Mouse (Mus musculus): ENCODE data around the gene Cd3g. TPM values are rescaled to one million over a fixed set of nuclear protein-coding genes. Genes with fewer than 3 reads are reported as not detected.

Cd3g gene
- not detected in 2 replicates for polyA plus RNA-seq (2014; fragmentation: Nextera tagmentation; extraction: Ambion mirVana)

- WGBS (ENCODE audit: insufficient replicate concordance) = 62% methylated on average over 3 of the region's 3 CpGs
- ATAC-seq (replicated peaks; ENCODE audit: insufficient number of reproducible peaks, low FRiP score, low TSS enrichment) = no peak
- no peak within 1 kb of the TSS for H3K27ac ChIP-seq (ENCODE audit: low read depth, low read length)
- no peak within 1 kb of the TSS for H3K9ac ChIP-seq (ENCODE audit: low read depth, low read length)
- H3K27me3 ChIP-seq (ENCODE audit: control insufficient read depth, insufficient read depth, low read length) = peaks cover 9% of the 10 kb centered on the region
- H3K4me2 ChIP-seq = no peak within 1 kb of the TSS
- no peaks in the 10 kb centered on the region for H3K36me3 ChIP-seq (ENCODE audit: control insufficient read depth, insufficient read depth, low read length)
- no peaks in the 10 kb centered on the region for H3K9me3 ChIP-seq (replicated peaks; ENCODE audit: control insufficient read depth, low read length)
- no peaks in the 10 kb centered on the region for H3K4me1 ChIP-seq (ENCODE audit: control insufficient read depth, insufficient read depth, low read length)
- H3K4me3 ChIP-seq (ENCODE audit: low read depth, low read length) = no peak within 1 kb of the TSS
Observed at GRCm38 (mm10) chr9:44980242-44980641, at the start of gene Cd3g. Cd3g (minus strand) TSS chr9:44980431.

DNA sequence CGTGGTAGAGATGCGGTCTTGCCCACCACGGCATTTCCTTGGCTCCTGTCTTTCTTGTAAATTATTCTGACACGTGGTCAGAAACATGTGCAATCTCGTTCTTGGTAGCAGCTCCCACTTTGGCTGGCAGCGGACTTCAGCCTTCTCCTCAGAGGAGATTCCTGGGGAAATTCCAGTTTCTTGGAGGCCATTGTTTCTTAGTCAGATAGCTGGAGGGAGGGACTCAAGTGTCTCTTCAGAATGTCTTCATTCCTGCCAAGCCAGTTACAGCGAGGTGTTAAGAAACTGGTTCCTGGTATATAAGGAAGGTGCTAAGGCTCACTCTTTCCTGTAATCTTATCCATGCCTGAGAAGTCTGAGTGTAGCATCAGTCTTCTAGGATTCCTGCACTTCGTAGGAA, 47.1 kb upstream of the Cd3g start:
- no peak overlapping the region for H3K27ac ChIP-seq (ENCODE audit: low read depth, low read length)
- H3K4me1 ChIP-seq (ENCODE audit: control insufficient read depth, insufficient read depth, low read length) = no peaks in the 10 kb centered on the region
- no peak for ATAC-seq (replicated peaks; ENCODE audit: insufficient number of reproducible peaks, low FRiP score, low TSS enrichment)
- no peaks in the 10 kb centered on the region for H3K36me3 ChIP-seq (ENCODE audit: control insufficient read depth, insufficient read depth, low read length)
- no peak overlapping the region for H3K4me3 ChIP-seq (ENCODE audit: low read depth, low read length)
- H3K27me3 ChIP-seq (ENCODE audit: control insufficient read depth, insufficient read depth, low read length) = peaks cover 32% of the 10 kb centered on the region
- no peaks in the 10 kb centered on the region for H3K9me3 ChIP-seq (replicated peaks; ENCODE audit: control insufficient read depth, low read length)
- H3K4me2 ChIP-seq = no peak overlapping the region
- H3K9ac ChIP-seq (ENCODE audit: low read depth, low read length) = no peak overlapping the region
- WGBS (ENCODE audit: insufficient replicate concordance) = 60% methylated on average over 8 of the region's 8 CpGs

DNA sequence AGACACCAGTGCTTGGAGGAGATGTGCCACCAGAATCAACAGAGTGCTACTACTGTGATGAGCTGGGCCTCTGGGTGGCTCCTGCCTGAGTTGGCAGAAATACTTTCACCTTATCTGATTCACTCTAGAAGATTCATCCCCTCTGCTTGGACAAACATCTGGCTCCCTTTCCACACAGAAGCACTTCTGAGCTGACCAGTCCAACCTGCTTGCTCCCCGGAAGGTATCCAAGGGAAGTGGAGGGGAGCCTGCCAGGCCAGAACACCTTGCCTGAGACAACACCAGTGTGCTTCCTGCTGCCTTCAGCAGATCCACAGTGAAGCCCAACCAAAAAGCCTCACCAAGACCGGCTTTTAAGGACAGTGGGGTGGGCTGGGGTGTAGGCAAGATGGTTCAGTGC, 44.0 kb upstream of the Cd3g start:
- H3K9me3 ChIP-seq (replicated peaks; ENCODE audit: control insufficient read depth, low read length) = no peaks in the 10 kb centered on the region
- H3K9ac ChIP-seq (ENCODE audit: low read depth, low read length) = no peak overlapping the region
- no peak overlapping the region for H3K27ac ChIP-seq (ENCODE audit: low read depth, low read length)
- ATAC-seq (replicated peaks; ENCODE audit: insufficient number of reproducible peaks, low FRiP score, low TSS enrichment) = no peak
- H3K36me3 ChIP-seq (ENCODE audit: control insufficient read depth, insufficient read depth, low read length) = no peaks in the 10 kb centered on the region
- H3K4me3 ChIP-seq (ENCODE audit: low read depth, low read length) = no peak overlapping the region
- H3K27me3 ChIP-seq (ENCODE audit: control insufficient read depth, insufficient read depth, low read length) = peaks cover 20% of the 10 kb centered on the region
- 72% methylated on average over 2 of the region's 2 CpGs for WGBS (ENCODE audit: insufficient replicate concordance)
- no peaks in the 10 kb centered on the region for H3K4me1 ChIP-seq (ENCODE audit: control insufficient read depth, insufficient read depth, low read length)
- H3K4me2 ChIP-seq = no peak overlapping the region

GRCm38 (mm10) chr9:45023638-45024037, 43.4 kb upstream of the Cd3g start:
- Histone ChIP-seq H3K27me3 (ENCODE audit: control insufficient read depth, insufficient read depth, low read length) (peaks cover 16% of the 10 kb centered on the region), H3K9ac (ENCODE audit: low read depth, low read length) (no peak overlapping the region), H3K4me1 (ENCODE audit: control insufficient read depth, insufficient read depth, low read length) (no peaks in the 10 kb centered on the region), H3K4me3 (ENCODE audit: low read depth, low read length) (no peak overlapping the region), H3K27ac (ENCODE audit: low read depth, low read length) (no peak overlapping the region), H3K9me3 (replicated peaks; ENCODE audit: control insufficient read depth, low read length) (no peaks in the 10 kb centered on the region), H3K4me2 (no peak overlapping the region), H3K36me3 (ENCODE audit: control insufficient read depth, insufficient read depth, low read length) (no peaks in the 10 kb centered on the region)
- WGBS (ENCODE audit: insufficient replicate concordance) = 51% methylated on average over 3 of the region's 3 CpGs
- ATAC-seq (replicated peaks; ENCODE audit: insufficient number of reproducible peaks, low FRiP score, low TSS enrichment) = no peak

- ATAC-seq (replicated peaks; ENCODE audit: insufficient number of reproducible peaks, low FRiP score, low TSS enrichment) = no peak
- H3K4me2 ChIP-seq = no peak overlapping the region
- no peaks in the 10 kb centered on the region for H3K4me1 ChIP-seq (ENCODE audit: control insufficient read depth, insufficient read depth, low read length)
- no peaks in the 10 kb centered on the region for H3K36me3 ChIP-seq (ENCODE audit: control insufficient read depth, insufficient read depth, low read length)
- no peak overlapping the region for H3K4me3 ChIP-seq (ENCODE audit: low read depth, low read length)
- H3K9ac ChIP-seq (ENCODE audit: low read depth, low read length) = no peak overlapping the region
- no peaks in the 10 kb centered on the region for H3K9me3 ChIP-seq (replicated peaks; ENCODE audit: control insufficient read depth, low read length)
- no peak overlapping the region for H3K27ac ChIP-seq (ENCODE audit: low read depth, low read length)
- 11% methylated on average over 3 of the region's 3 CpGs for WGBS (ENCODE audit: insufficient replicate concordance)
- H3K27me3 ChIP-seq (ENCODE audit: control insufficient read depth, insufficient read depth, low read length) = peaks cover 14% of the 10 kb centered on the region
Observed at GRCm38 (mm10) chr9:45022800-45023199, 42.6 kb upstream of the Cd3g start.

GRCm38 (mm10) chr9:45018031-45018430, 37.8 kb upstream of the Cd3g start:
- no peak overlapping the region for H3K9ac ChIP-seq (ENCODE audit: low read depth, low read length)
- no peak for ATAC-seq (replicated peaks; ENCODE audit: insufficient number of reproducible peaks, low FRiP score, low TSS enrichment)
- WGBS (ENCODE audit: insufficient replicate concordance) = 86% methylated on average over 11 of the region's 11 CpGs
- H3K4me3 ChIP-seq (ENCODE audit: low read depth, low read length) = no peak overlapping the region
- 0 out of 2 replicates have a peak, but pooled peaks cover 3% of the 10 kb centered on the region for H3K27me3 ChIP-seq (ENCODE audit: control insufficient read depth, insufficient read depth, low read length)
- no peaks in the 10 kb centered on the region for H3K4me1 ChIP-seq (ENCODE audit: control insufficient read depth, insufficient read depth, low read length)
- H3K27ac ChIP-seq (ENCODE audit: low read depth, low read length) = no peak overlapping the region
- no peaks in the 10 kb centered on the region for H3K9me3 ChIP-seq (replicated peaks; ENCODE audit: control insufficient read depth, low read length)
- H3K36me3 ChIP-seq (ENCODE audit: control insufficient read depth, insufficient read depth, low read length) = no peaks in the 10 kb centered on the region
- no peak overlapping the region for H3K4me2 ChIP-seq

GRCm38 (mm10) chr9:45015841-45016240, 35.6 kb upstream of the Cd3g start:
- ATAC-seq (replicated peaks; ENCODE audit: insufficient number of reproducible peaks, low FRiP score, low TSS enrichment) = no peak
- Histone ChIP-seq H3K36me3 (ENCODE audit: control insufficient read depth, insufficient read depth, low read length) (no peaks in the 10 kb centered on the region), H3K27me3 (ENCODE audit: control insufficient read depth, insufficient read depth, low read length) (0 out of 2 replicates have a peak, but pooled peaks cover 5% of the 10 kb centered on the region), H3K4me2 (no peak overlapping the region), H3K27ac (ENCODE audit: low read depth, low read length) (no peak overlapping the region), H3K4me3 (ENCODE audit: low read depth, low read length) (no peak overlapping the region), H3K9me3 (replicated peaks; ENCODE audit: control insufficient read depth, low read length) (no peaks in the 10 kb centered on the region), H3K9ac (ENCODE audit: low read depth, low read length) (no peak overlapping the region), H3K4me1 (ENCODE audit: control insufficient read depth, insufficient read depth, low read length) (no peaks in the 10 kb centered on the region)
- 66% methylated on average over 3 of the region's 3 CpGs for WGBS (ENCODE audit: insufficient replicate concordance)

DNA sequence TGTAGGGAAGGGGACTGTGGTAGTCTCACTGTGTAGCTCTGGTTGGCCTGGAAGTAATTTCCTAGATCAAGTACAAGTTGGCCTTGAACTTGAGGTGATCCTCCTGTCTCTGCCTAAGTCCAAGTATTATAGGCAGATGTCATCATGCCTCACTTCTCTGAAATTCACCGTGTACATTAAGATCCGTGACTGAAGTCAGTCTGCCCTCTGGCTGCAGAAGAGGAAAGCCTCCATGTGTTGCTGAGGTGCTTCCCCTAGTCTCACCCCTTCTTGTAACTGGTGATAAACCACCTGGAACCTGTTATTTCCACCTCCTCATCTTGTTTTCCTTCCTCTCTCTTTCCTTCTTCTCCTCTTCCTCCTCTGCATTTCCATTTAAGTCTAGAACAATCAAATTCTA, 34.6 kb upstream of the Cd3g start:
- Histone ChIP-seq H3K4me2 (no peak overlapping the region), H3K4me1 (ENCODE audit: control insufficient read depth, insufficient read depth, low read length) (no peaks in the 10 kb centered on the region), H3K36me3 (ENCODE audit: control insufficient read depth, insufficient read depth, low read length) (no peaks in the 10 kb centered on the region), H3K27me3 (ENCODE audit: control insufficient read depth, insufficient read depth, low read length) (0 out of 2 replicates have a peak, but pooled peaks cover 5% of the 10 kb centered on the region), H3K27ac (ENCODE audit: low read depth, low read length) (no peak overlapping the region), H3K9ac (ENCODE audit: low read depth, low read length) (no peak overlapping the region), H3K4me3 (ENCODE audit: low read depth, low read length) (no peak overlapping the region), H3K9me3 (replicated peaks; ENCODE audit: control insufficient read depth, low read length) (no peaks in the 10 kb centered on the region)
- 39% methylated on average over 2 of the region's 2 CpGs for WGBS (ENCODE audit: insufficient replicate concordance)
- ATAC-seq (replicated peaks; ENCODE audit: insufficient number of reproducible peaks, low FRiP score, low TSS enrichment) = no peak

DNA sequence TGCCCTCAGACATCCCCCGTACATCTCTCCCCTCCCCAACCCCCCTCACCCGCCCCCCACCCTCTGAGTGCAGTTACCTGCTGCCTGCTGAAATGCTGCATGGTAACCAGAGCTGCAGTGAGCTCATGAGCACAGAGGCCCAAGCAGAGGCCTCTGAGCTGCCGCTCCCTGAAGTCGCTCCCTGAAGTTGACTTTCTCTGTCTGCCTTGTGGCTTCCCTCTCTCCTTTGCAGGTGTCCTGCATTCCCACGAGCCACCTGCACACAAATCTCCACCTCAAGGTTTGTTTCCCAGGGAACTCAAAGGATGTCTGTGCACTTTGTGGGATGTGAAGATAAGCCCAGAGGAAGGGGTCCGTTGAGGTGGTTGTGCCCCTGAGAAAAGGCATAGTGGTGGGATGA, 31.1 kb upstream of the Cd3g start:
- no peak for ATAC-seq (replicated peaks; ENCODE audit: insufficient number of reproducible peaks, low FRiP score, low TSS enrichment)
- Histone ChIP-seq H3K27ac (ENCODE audit: low read depth, low read length) (no peak overlapping the region), H3K27me3 (ENCODE audit: control insufficient read depth, insufficient read depth, low read length) (0 out of 2 replicates have a peak, but pooled peaks cover 2% of the 10 kb centered on the region), H3K4me1 (ENCODE audit: control insufficient read depth, insufficient read depth, low read length) (no peaks in the 10 kb centered on the region), H3K36me3 (ENCODE audit: control insufficient read depth, insufficient read depth, low read length) (no peaks in the 10 kb centered on the region), H3K4me3 (ENCODE audit: low read depth, low read length) (no peak overlapping the region), H3K9me3 (replicated peaks; ENCODE audit: control insufficient read depth, low read length) (no peaks in the 10 kb centered on the region), H3K9ac (ENCODE audit: low read depth, low read length) (no peak overlapping the region), H3K4me2 (no peak overlapping the region)
- WGBS (ENCODE audit: insufficient replicate concordance) = 48% methylated on average over 6 of the region's 6 CpGs
